Mouse (Mus musculus) myocyte (in vitro differentiated cells): ENCODE measurements around the gene Bach2.

Experiments used
- CEBPB ChIP-seq: IDR thresholded peaks from 2 replicates; pipeline ENCODE4 v1.6.1; 2011; ENCODE audit warnings: mild to moderate bottlenecking, moderate library complexity; ENCODE audit not compliant: poor library complexity, insufficient read depth, severe bottlenecking
- MAX ChIP-seq: IDR thresholded peaks from one replicate; pipeline ENCODE4 v1.6.1; 2011; ENCODE audit warnings: low read depth, mild to moderate bottlenecking, control low read depth
- MYOD1 ChIP-seq, 3 experiments: IDR thresholded peaks; one replicate each; pipeline ENCODE4 v1.6.1; 2011; ENCODE audit warnings: control low read depth in 2 of 3, low read depth in 2 of 3, mild to moderate bottlenecking in 2 of 3, moderate library complexity in 1 of 3; ENCODE audit not compliant: insufficient read length in 2 of 3, control insufficient read depth in 1 of 3
- MYOG ChIP-seq, 3 experiments: IDR thresholded peaks; one replicate each; pipeline ENCODE4 v1.6.1; 2011; ENCODE audit warnings: control low read depth in 2 of 3, low read depth in 2 of 3, mild to moderate bottlenecking in 2 of 3; ENCODE audit not compliant: insufficient read length in 2 of 3, control insufficient read depth in 1 of 3, insufficient read depth in 1 of 3
- POLR2A ChIP-seq: IDR thresholded peaks from one replicate; pipeline ENCODE4 v1.6.1; 2011; ENCODE audit warnings: low read depth, mild to moderate bottlenecking, control low read depth, moderate library complexity; ENCODE audit not compliant: insufficient read length
- POLR2AphosphoS2 ChIP-seq: IDR thresholded peaks from one replicate; pipeline ENCODE4 v1.6.1; 2011; ENCODE audit warnings: low read depth, control low read depth; ENCODE audit not compliant: insufficient read length
- REST ChIP-seq: IDR thresholded peaks from one replicate; pipeline ENCODE4 v1.6.1; 2011; ENCODE audit warnings: mild to moderate bottlenecking, control low read depth, moderate library complexity; ENCODE audit not compliant: insufficient read depth, insufficient read length
- SRF ChIP-seq: IDR thresholded peaks from one replicate; pipeline ENCODE4 v1.6.1; 2011; ENCODE audit warnings: low read depth; ENCODE audit not compliant: control insufficient read depth, insufficient read length
- TCF12 ChIP-seq: IDR thresholded peaks from one replicate; pipeline ENCODE4 v1.6.1; 2011; ENCODE audit warnings: mild to moderate bottlenecking, control low read depth; ENCODE audit not compliant: poor library complexity, insufficient read depth, severe bottlenecking
- USF1 ChIP-seq: IDR thresholded peaks from one replicate; pipeline ENCODE4 v1.6.1; 2011; ENCODE audit warnings: low read depth, mild to moderate bottlenecking, control low read depth, moderate library complexity

DNA sequence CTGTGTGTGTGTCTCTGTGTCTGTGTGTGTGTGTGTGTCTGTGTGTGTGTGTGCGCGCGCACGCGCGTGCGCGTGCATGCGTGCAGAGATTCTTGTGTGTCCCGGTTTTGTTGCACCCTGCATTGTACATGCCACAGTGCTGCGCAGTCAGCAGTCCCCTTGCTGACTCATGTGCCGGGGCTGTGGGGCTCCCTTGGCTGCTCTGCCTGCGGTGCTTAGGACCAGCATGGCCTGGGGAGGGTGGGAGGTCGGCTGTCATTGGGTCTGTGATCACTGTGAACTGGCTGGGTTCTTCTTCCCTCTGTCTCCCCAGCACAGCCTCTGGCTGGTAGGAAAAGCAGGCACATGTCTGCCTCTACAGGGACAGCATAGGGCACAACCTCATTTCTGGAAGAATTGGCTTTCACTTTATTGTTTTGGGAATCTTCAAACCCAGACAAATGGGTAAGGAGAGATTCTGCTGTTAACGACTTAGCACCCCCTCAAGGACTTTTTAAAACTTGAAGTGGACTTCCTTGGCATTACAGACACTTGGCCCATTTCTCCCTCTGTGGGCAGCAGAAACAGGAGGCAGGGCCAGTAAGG, 11.2 kb downstream of the Bach2 start:
- TF ChIP-seq TCF12 (no peak), POLR2A (no peak), SRF (no peak), MYOG (IDR thresholded peaks at IDR 0.05; ENCODE audit: control insufficient read depth in 1 of 3, insufficient read depth in 1 of 3, insufficient read length in 2 of 3, low read depth in 2 of 3) (no peak), USF1 (no peak), REST (no peak), CEBPB (no peak), POLR2AphosphoS2 (no peak), MAX (no peak), MYOD1 (IDR thresholded peaks at IDR 0.05; ENCODE audit: control insufficient read depth in 1 of 3, insufficient read length in 2 of 3, low read depth in 2 of 3) (no peak)
